Mouse (Mus musculus): ENCODE data around the gene Hspb2.

- TF ChIP-seq FOSL1 (IDR thresholded peaks at IDR 0.05; ENCODE audit: insufficient read depth, low read length, poor library complexity, severe bottlenecking): no peak
- no peak for TF ChIP-seq CTCF (IDR thresholded peaks at IDR 0.05; ENCODE audit: control insufficient read depth, insufficient read depth, insufficient read length)
- TF ChIP-seq MYOG (IDR thresholded peaks at IDR 0.05; ENCODE audit: control insufficient read depth, extremely low read depth, insufficient read length): no peak
- no peak for TF ChIP-seq MYOD1 (IDR thresholded peaks at IDR 0.05; ENCODE audit: control insufficient read depth, insufficient read length, low read depth)
- no peak for TF ChIP-seq MAX (IDR thresholded peaks at IDR 0.05)
Observed at GRCm38 (mm10) chr9:50756711-50757110, 4.6 kb upstream of the Hspb2 start.
